Mouse (Mus musculus) hematopoietic multipotent progenitor cell, adult 10-12 weeks (in vitro differentiated cells): Measurements from ENCODE around the gene Pxt1. TPM values are rescaled to one million over a fixed set of nuclear protein-coding genes. Genes with fewer than 3 reads are reported as not detected.

ENCODE experiments used
- polyA plus RNA-seq: library from polyadenylated mRNA; stranded (reverse); fragments of >175 nt; gene quantifications from 2 replicates; pipeline ENCODE4 v1.2.3, GENCODE M21; 2012; ENCODE audit warnings: low replicate concordance

The Pxt1 gene
- polyA plus RNA-seq: 0.14 TPM in 1 of 2 replicates, not detected in the other

DNA sequence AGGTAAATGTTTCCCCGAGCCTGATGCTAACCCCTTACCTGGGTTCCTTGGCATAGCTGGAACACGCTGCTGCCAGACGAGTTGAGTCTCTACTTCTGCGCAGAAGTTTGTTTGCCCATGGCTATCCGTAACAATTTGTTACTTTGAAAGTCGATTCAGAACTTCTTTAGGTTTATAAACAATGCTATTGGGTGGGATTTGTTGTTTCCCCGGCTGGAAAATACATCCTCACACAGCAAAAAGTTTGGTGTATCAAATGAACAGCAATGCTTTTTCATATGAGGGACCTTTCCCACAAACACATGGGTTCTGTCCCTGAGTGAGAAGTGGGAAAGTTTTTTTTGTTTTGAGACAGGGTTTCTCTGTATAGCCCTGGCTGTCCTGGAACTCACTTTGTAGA, at the start of gene Pxt1:
Pxt1 (minus strand) TSS at position 101 of the 400 bp plus-strand sequence.

GRCm38 (mm10) chr17:28951831-28952799, 8.5 kb upstream of the Pxt1 start, which contains the start of gene Kctd20:
Gene Kctd20 (plus strand): TSS chr17:28951950.

DNA sequence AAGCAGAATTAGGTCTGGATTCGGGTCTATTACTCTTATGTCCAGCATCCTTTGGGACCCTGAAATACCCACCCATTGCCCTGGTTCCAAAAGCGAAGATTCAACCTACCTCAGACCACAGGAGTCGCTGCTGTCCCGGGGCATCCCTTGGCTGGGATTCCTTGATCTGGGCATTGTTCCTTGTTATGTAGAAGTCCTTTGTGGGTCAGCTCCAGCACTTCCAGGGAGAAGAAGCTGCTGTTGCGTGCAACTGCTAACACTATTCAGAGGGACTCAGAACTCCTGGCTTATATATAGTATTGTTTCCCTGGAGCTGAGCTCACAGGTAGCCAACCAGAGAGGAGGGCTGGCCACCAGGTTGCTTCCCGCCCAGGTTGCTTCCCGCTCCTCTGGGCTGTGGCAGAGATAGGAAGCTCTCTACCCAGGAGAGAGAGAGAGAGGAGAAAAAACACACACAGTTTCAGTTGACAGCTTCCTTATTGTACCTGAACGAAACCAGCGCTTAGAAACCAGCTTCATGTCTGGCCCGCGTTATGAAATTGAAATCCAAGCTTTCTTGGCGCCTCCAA, 28.5 kb downstream of the Pxt1 start, which contains the start of gene 4930539E08Rik:
4930539E08Rik (minus strand) TSS at position 265 of the 569 bp plus-strand sequence.

Other genes starting within 250 kb of the Pxt1 start
- 1.3 TPM in 1 of 2 replicates, not detected in the other for gene AC170998.1, start 217.8 kb downstream of the Pxt1 start, polyA plus RNA-seq
- 0.85 and 6.3 TPM in 2 replicates for gene Mapk13, start 174.5 kb downstream of the Pxt1 start, polyA plus RNA-seq
- gene Brpf3, start 142.8 kb downstream of the Pxt1 start, polyA plus RNA-seq: 47.6 and 82.5 TPM in 2 replicates
- not detected in 2 replicates for gene Pnpla1, start 85.4 kb downstream of the Pxt1 start, polyA plus RNA-seq
- 0.35 and 0.99 TPM in 2 replicates for gene 4930539E08Rik, start 28.5 kb downstream of the Pxt1 start, polyA plus RNA-seq
- gene Kctd20, start 8.1 kb upstream of the Pxt1 start, polyA plus RNA-seq: 88.5 and 185 TPM in 2 replicates
- 196 and 559 TPM in 2 replicates for gene Stk38, start 64.2 kb upstream of the Pxt1 start, polyA plus RNA-seq
- gene Srsf3, start 88.8 kb upstream of the Pxt1 start, polyA plus RNA-seq: 24.5 and 106 TPM in 2 replicates
- 3.3 and 5.3 TPM in 2 replicates for gene Cdkn1a, start 147.1 kb upstream of the Pxt1 start, polyA plus RNA-seq
- gene Rab44, start 170.3 kb upstream of the Pxt1 start, polyA plus RNA-seq: 4.5 and 12.6 TPM in 2 replicates